Mouse (Mus musculus) CH12.LX (cell line): Measurements from ENCODE around the gene Bcor. TPM values are rescaled to one million over a fixed set of nuclear protein-coding genes. Genes with fewer than 3 reads are reported as not detected.

Source experiments
- DNase-seq: peaks from one replicate; pipeline ENCODE4 v3.0.0-alpha.2; 2013; ENCODE audit errors: extremely low read depth
- H3K27ac ChIP-seq: 2 replicates; pipeline ENCODE4 v1.5.1; 2012; ENCODE audit warnings: low read depth, mild to moderate bottlenecking, control low read depth, moderate library complexity; ENCODE audit not compliant: insufficient read depth
- H3K27me3 ChIP-seq: replicated peaks from 2 replicates; pipeline ENCODE3; 2012; ENCODE audit warnings: inconsistent platforms
- H3K36me3 ChIP-seq, 2 experiments: replicated peaks in 1 of 2; 2 replicates each; pipeline versions ENCODE3 to v1.6.1; 2012; ENCODE audit warnings: inconsistent platforms in 1 of 2, low read length in 1 of 2, mild to moderate bottlenecking in 1 of 2, mixed read lengths in 1 of 2, moderate library complexity in 1 of 2; ENCODE audit not compliant: control insufficient read depth in 1 of 2, insufficient read depth in 1 of 2
- H3K4me1 ChIP-seq, 2 experiments: 2 replicates each; pipeline ENCODE4 v1.6.1; 2012; ENCODE audit warnings: inconsistent platforms in 1 of 2, moderate library complexity in 1 of 2; ENCODE audit not compliant: insufficient read depth in 2 of 2, control insufficient read depth in 1 of 2
- H3K4me2 ChIP-seq: 2 replicates; pipeline ENCODE4 v1.6.1; 2012; ENCODE audit warnings: low read depth, mild to moderate bottlenecking, control low read depth; ENCODE audit not compliant: poor library complexity, insufficient read depth, severe bottlenecking
- H3K4me3 ChIP-seq, 3 experiments: fragments of 150-350 bp in 1 of 3; sonication (generic) in 1 of 3; replicated peaks in 1 of 3; 2 replicates each; pipeline versions ENCODE3 to v1.5.1; 2011 to 2012; ENCODE audit warnings: low read depth in 2 of 3, low read length in 2 of 3, mild to moderate bottlenecking in 2 of 3, moderate library complexity in 2 of 3, control low read depth in 1 of 3, improper control_type of control experiment in 1 of 3, inconsistent platforms in 1 of 3, mixed read lengths in 1 of 3; ENCODE audit not compliant: poor library complexity in 1 of 3
- H3K79me2 ChIP-seq: replicated peaks from 2 replicates; pipeline ENCODE4 v1.6.1; 2012; ENCODE audit warnings: mild to moderate bottlenecking, moderate library complexity; ENCODE audit not compliant: control insufficient read depth, poor library complexity, insufficient read depth, severe bottlenecking; ENCODE audit errors: extremely low read depth
- H3K9ac ChIP-seq: 2 replicates; pipeline ENCODE4 v1.6.1; 2012; ENCODE audit warnings: low read depth, mild to moderate bottlenecking, control low read depth, moderate library complexity; ENCODE audit not compliant: insufficient read depth
- H3K9me3 ChIP-seq: replicated peaks from 2 replicates; pipeline ENCODE3; 2012; ENCODE audit warnings: low read length, inconsistent platforms, mixed read lengths
- BHLHE40 ChIP-seq: IDR thresholded peaks from 2 replicates; pipeline ENCODE4 v1.6.1; 2011; ENCODE audit warnings: mild to moderate bottlenecking, low read depth, low read length, improper control_type of control experiment
- CHD2 ChIP-seq: IDR thresholded peaks from 2 replicates; pipeline ENCODE4 v1.6.1; 2011; ENCODE audit warnings: low read length, improper control_type of control experiment
- CTCF ChIP-seq, 2 experiments: IDR thresholded peaks in 1 of 2; conservative IDR thresholded peaks in 1 of 2; 2 replicates each; pipeline ENCODE4 v1.5.1; 2011 to 2012; ENCODE audit warnings: low read depth in 2 of 2, low read length in 2 of 2, improper control_type of control experiment in 1 of 2, inconsistent platforms in 1 of 2, mild to moderate bottlenecking in 1 of 2, moderate library complexity in 1 of 2
- EP300 ChIP-seq: IDR thresholded peaks from 2 replicates; pipeline ENCODE4 v1.6.1; 2011; ENCODE audit warnings: low read length, improper control_type of control experiment
- GABPA ChIP-seq: IDR thresholded peaks from 2 replicates; pipeline ENCODE4 v1.6.1; 2012; ENCODE audit warnings: low read depth, low read length, improper control_type of control experiment, inconsistent platforms; ENCODE audit not compliant: insufficient replicate concordance
- IRF4 ChIP-seq: IDR thresholded peaks from 2 replicates; pipeline ENCODE4 v1.6.1; 2014; ENCODE audit warnings: low read depth, mild to moderate bottlenecking, inconsistent platforms, low read length, improper control_type of control experiment
- MXI1 ChIP-seq: IDR thresholded peaks from 2 replicates; pipeline ENCODE4 v1.6.1; 2011; ENCODE audit warnings: mild to moderate bottlenecking, low read depth, low read length, improper control_type of control experiment
- NRF1 ChIP-seq: IDR thresholded peaks from 2 replicates; pipeline ENCODE4 v1.6.1; 2014; ENCODE audit warnings: low read depth, mild to moderate bottlenecking, inconsistent platforms, low read length, improper control_type of control experiment, moderate library complexity
- PAX5 ChIP-seq: IDR thresholded peaks from 2 replicates; pipeline ENCODE4 v1.6.1; 2012; ENCODE audit warnings: low read length, inconsistent platforms, mixed read lengths
- POLR2A ChIP-seq: IDR thresholded peaks from 2 replicates; pipeline ENCODE4 v1.6.1; 2011; ENCODE audit warnings: low read depth, mild to moderate bottlenecking, improper control_type of control experiment, low read length
- SMC3 ChIP-seq: IDR thresholded peaks from 2 replicates; pipeline ENCODE4 v1.6.1; 2011; ENCODE audit warnings: low read depth, low read length, improper control_type of control experiment
- TCF12 ChIP-seq: IDR thresholded peaks from 2 replicates; pipeline ENCODE4 v1.6.1; 2014; ENCODE audit warnings: low read depth, mild to moderate bottlenecking, inconsistent platforms, low read length, improper control_type of control experiment
- USF2 ChIP-seq: conservative IDR thresholded peaks from 2 replicates; pipeline ENCODE4 v1.6.1; 2011; ENCODE audit warnings: low read depth, low read length, improper control_type of control experiment
- ZC3H11A ChIP-seq: IDR thresholded peaks from 2 replicates; pipeline ENCODE4 v1.6.1; 2012; ENCODE audit warnings: low read depth, mild to moderate bottlenecking, inconsistent platforms, low read length, improper control_type of control experiment
- ZMIZ1 ChIP-seq: IDR thresholded peaks from 2 replicates; pipeline ENCODE4 v1.6.1; 2012; ENCODE audit warnings: low read depth, mild to moderate bottlenecking, inconsistent platforms, low read length, improper control_type of control experiment
- dilution Hi-C: fragments of 300-500 bp; cut with MboI; formaldehyde crosslinking; loops from 2 replicates; pipeline ENCODE4 v1.14.3; 2020; ENCODE audit warnings: low sequenced_read_pairs; ENCODE audit not compliant: extremely low pct_unique_long_range_greater_than_20kb, extremely low pct_ligation_motif_present
- in situ Hi-C: fragments of 300-500 bp; cut with MboI; formaldehyde crosslinking; loops from 3 replicates; pipeline ENCODE4 v1.14.3; 2019; ENCODE audit warnings: low sequenced_read_pairs, low pct_ligation_motif_present, low pct_unique_long_range_greater_than_20kb, mixed read lengths
- polyA plus RNA-seq: library from polyadenylated mRNA; unstranded; fragments of >175 nt; gene quantifications from 2 replicates; pipeline ENCODE4 v1.2.1, GENCODE M21; 2012; ENCODE audit warnings: low read depth; ENCODE audit not compliant: insufficient read length
- total RNA-seq, 2 experiments: library from RNA; depleted of rRNA; stranded (reverse); fragments of 300-350 nt in 1 of 2; fragments of >200 nt in 1 of 2; gene quantifications; 2 replicates each; pipeline ENCODE4 v1.2.3; 2012 to 2014

Bcor gene
- total and polyA plus RNA-seq, 3 experiments, result 14.3 to 41.1 (median 33.8) TPM

- Histone ChIP-seq H3K9ac (no peak overlapping the region), H3K4me3 (no peak overlapping the region), H3K27me3 (no peaks in the 10 kb centered on the region), H3K4me1 (peaks cover 0 to 17% of the 10 kb centered on the region in 2 experiments; a peak in 3 of 4 replicates), H3K9me3 (no peaks in the 10 kb centered on the region), H3K36me3 (no peaks in the 10 kb centered on the region), H3K79me2 (no peaks in the 10 kb centered on the region), H3K4me2 (no peak overlapping the region), H3K27ac (no peak overlapping the region)
- in situ Hi-C loops (no loop called here), dilution Hi-C loops (no loop called here)
- no peak for DNase-seq
- no peak for TF ChIP-seq MXI1
- TF ChIP-seq EP300, result no peak
These were observed 4.9 kb downstream of the Bcor start for GRCm38 (mm10) chrX:12155068-12155840.

DNA sequence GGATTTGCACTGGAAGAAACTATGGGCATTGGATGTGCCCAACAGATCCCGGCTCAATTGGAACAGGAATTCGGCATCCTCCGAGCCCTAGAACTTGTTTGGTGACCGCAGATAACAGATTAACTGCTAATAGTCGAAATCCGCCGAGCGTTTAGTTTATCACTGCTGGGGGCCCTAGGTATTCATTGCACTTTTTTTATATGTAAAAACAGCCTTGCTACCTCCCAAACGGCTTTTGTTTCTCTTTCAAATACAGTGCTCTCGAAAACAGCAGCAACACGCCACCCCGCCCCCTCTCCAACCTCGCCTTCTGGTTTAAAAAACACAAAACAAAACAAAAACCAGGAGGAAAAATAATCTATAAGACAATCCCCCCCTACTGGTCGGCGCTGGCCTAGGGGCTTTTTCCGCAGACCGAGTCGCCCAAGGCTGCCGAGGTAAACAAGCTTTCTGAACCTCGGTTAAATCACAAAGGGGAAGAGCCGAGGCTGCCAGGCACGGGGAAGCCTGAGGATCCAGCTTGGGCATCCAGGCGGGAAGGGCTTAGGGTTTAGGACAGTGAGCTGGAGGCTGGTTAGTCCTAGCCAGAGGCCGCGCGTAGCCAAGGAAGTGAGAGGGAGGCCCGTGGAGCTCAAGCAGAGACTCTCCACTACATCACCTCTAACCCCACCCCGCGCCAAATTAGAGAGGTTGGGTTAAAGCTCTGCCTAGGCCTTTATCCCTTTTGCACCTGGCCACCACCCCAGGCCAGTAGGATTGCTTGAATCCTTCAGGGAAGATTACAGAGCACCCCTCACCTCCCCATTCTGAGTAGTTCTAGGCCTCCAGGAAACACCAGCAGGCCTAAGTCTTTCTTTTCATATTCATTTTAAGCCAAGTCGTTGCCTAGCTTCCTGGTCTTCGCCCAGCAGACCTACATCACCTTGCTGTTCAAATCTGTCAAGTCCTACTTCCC, 6.7 kb downstream of the Bcor start:
- Histone ChIP-seq H3K9ac (peak overlapping the region; percentile 40; the same call in 1 of the 2 replicates), H3K79me2 (no peaks in the 10 kb centered on the region), H3K36me3 (no peaks in the 10 kb centered on the region), H3K4me1 (peaks cover 0 to 15% of the 10 kb centered on the region in 2 experiments; a peak in 3 of 4 replicates), H3K27ac (peak overlapping the region; percentile 54), H3K4me3 (peak overlapping the region in 1 of 3 experiments; percentile 26), H3K9me3 (no peaks in the 10 kb centered on the region), H3K27me3 (no peaks in the 10 kb centered on the region), H3K4me2 (peak overlapping the region; percentile 30)
- dilution Hi-C loops, result no loop called here
- no peak for DNase-seq
- in situ Hi-C loops, result no loop called here
- TF ChIP-seq CHD2, result 0 out of 2 replicates have a peak, but pooled peaks have one; percentile 12
- no peak for TF ChIP-seq POLR2A
- no peak for TF ChIP-seq IRF4
- no peak for TF ChIP-seq TCF12
- peak; percentile 25; the same call in 1 of the 2 replicates for TF ChIP-seq MXI1
- no peak for TF ChIP-seq ZC3H11A
- TF ChIP-seq SMC3, result peak; percentile 20
- peak in 1 of 2 experiments; percentile 34; a peak in 1 of 4 replicates for TF ChIP-seq CTCF (conservative IDR thresholded peaks at IDR 0.05 in 1 of 2, IDR thresholded peaks at IDR 0.05 in 1 of 2; ENCODE audit: low read depth in 2 of 2, low read length in 2 of 2)
- no peak for TF ChIP-seq USF2
- TF ChIP-seq NRF1, result no peak
- no peak for TF ChIP-seq PAX5
- TF ChIP-seq GABPA, result no peak
- TF ChIP-seq ZMIZ1, result no peak
- no peak for TF ChIP-seq BHLHE40
